Mouse (Mus musculus): ENCODE measurements at regions not wholly inside any gene's neighbourhood (a gene's known extent, or its start where the extent isn't known, plus 50 kb on each side); places are given as distances from the start of the nearest gene placed in this dataset.

DNA sequence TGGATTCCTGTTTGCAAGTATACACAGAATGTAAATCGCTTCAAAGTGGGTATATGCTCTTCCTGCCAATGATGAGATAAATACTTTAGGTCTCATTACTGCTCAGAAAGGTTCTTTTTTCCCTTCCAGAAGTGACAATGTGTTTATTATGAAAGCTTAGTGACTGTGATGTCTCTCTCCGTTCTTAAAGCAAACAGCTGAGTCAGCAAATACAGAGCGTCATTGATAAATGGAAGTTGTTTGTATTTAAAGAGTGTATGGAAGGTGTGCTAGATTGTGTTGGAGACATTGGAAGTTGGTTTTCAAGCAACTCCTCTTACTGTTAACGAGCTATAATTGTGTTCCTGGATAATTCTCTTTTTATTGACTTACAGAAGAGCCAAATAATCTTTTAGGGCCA lies 408.0 kb downstream of the Prr30 start:
- no peak overlapping the region for H3K27ac ChIP-seq (ENCODE audit: low read depth, low read length)
- no peak for DNase-seq (ENCODE audit: low spot score)
- H3K9ac ChIP-seq (ENCODE audit: low read length), result no peak overlapping the region
- no peak for ATAC-seq (replicated peaks; ENCODE audit: low FRiP score)
- H3K27me3 ChIP-seq (ENCODE audit: control insufficient read depth, insufficient read depth, low read length), result no peaks in the 10 kb centered on the region
- no peaks in the 10 kb centered on the region for H3K36me3 ChIP-seq (ENCODE audit: control insufficient read depth, insufficient read depth, low read length)
- no peak overlapping the region for H3K4me2 ChIP-seq (ENCODE audit: low read depth, low read length, severe bottlenecking)
- H3K9me3 ChIP-seq (ENCODE audit: control insufficient read depth, low read length), result no peaks in the 10 kb centered on the region
- 70% methylated on average over 4 of the region's 4 CpGs for WGBS
- H3K4me1 ChIP-seq (replicated peaks; ENCODE audit: control insufficient read depth, insufficient read depth, low read length), result no peaks in the 10 kb centered on the region
- H3K4me3 ChIP-seq (ENCODE audit: low read depth, low read length), result no peak overlapping the region

DNA sequence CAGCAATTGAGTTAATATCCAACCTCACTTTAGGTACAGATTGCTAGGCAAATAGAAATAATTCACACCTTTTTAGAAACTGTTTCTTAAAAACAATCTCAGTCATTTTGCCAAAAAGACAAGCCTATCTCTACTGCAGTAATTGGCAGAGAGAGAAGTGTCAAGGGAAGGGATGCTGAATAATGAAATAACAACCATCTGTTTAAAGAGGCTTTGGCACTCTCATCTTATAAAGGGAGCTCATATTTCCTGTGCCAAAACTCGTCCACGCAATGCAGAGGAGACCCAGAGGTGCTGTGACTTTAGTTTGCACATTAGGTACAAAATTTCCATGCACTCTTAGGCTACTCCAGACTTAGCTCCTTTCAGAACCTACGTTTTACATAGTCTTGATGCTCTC lies 418.2 kb downstream of the Prr30 start:
- no peaks in the 10 kb centered on the region for H3K4me1 ChIP-seq (replicated peaks; ENCODE audit: control insufficient read depth, insufficient read depth, low read length)
- H3K9me3 ChIP-seq (ENCODE audit: control insufficient read depth, low read length), result no peaks in the 10 kb centered on the region
- H3K36me3 ChIP-seq (ENCODE audit: control insufficient read depth, insufficient read depth, low read length), result no peaks in the 10 kb centered on the region
- DNase-seq (ENCODE audit: low spot score) (no peak), ATAC-seq (replicated peaks; ENCODE audit: low FRiP score) (no peak)
- H3K27ac ChIP-seq (ENCODE audit: low read depth, low read length), result no peak overlapping the region
- 73% methylated on average over 3 of the region's 3 CpGs for WGBS
- H3K4me3 ChIP-seq (ENCODE audit: low read depth, low read length), result no peak overlapping the region
- no peaks in the 10 kb centered on the region for H3K27me3 ChIP-seq (ENCODE audit: control insufficient read depth, insufficient read depth, low read length)
- no peak overlapping the region for H3K9ac ChIP-seq (ENCODE audit: low read length)
- no peak overlapping the region for H3K4me2 ChIP-seq (ENCODE audit: low read depth, low read length, severe bottlenecking)

DNA sequence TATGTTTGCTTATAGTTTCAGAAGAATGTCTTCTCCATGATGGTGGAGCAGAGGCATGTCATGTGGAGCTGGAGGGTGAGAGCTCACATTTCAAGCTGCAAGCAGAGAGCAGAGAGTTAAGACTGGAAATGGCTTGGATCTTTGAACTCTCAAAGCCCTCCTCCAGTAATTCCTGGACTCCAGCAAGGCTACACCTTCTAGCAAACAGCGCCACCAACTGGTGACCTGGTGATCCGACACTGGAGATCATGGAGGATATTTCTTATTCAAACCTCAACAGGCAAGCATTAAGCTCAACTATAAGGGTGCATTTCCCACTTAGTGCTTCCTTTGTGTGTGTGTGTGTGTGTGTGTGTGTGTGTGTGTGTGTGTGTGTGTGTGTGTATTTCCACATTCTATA lies 446.2 kb downstream of the Prr30 start:
- Histone ChIP-seq H3K4me3 (ENCODE audit: low read depth, low read length) (no peak overlapping the region), H3K27ac (ENCODE audit: low read depth, low read length) (no peak overlapping the region), H3K27me3 (ENCODE audit: control insufficient read depth, insufficient read depth, low read length) (no peaks in the 10 kb centered on the region), H3K4me2 (ENCODE audit: low read depth, low read length, severe bottlenecking) (no peak overlapping the region), H3K4me1 (replicated peaks; ENCODE audit: control insufficient read depth, insufficient read depth, low read length) (0 out of 2 replicates have a peak, but pooled peaks cover 2% of the 10 kb centered on the region), H3K9me3 (ENCODE audit: control insufficient read depth, low read length) (no peaks in the 10 kb centered on the region), H3K36me3 (ENCODE audit: control insufficient read depth, insufficient read depth, low read length) (no peaks in the 10 kb centered on the region), H3K9ac (ENCODE audit: low read length) (no peak overlapping the region)
- no peak for ATAC-seq (replicated peaks; ENCODE audit: low FRiP score)
- DNase-seq (ENCODE audit: low spot score), result peak; percentile 62
- 36% methylated on average over 2 of the region's 2 CpGs for WGBS

DNA sequence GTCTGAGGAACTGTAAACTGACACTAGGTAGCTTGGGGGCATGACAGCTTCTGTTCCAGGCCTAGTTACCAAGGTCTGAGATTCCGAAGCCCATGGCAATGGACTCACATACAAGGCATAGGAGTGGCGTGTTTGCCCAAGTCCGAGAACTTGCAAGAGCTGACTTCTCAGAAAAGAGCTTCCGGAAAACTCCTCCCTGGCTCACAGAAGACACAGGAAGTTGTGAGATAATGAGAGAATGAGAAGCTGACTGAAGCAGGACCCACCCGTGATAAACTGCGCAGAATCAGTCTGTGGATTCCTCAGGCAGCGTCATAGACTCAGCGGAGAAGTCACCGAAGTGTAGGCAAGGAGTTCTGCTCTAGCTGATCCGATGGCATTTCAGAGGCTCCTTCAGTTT lies 447.4 kb downstream of the Prr30 start:
- no peaks in the 10 kb centered on the region for H3K27me3 ChIP-seq (ENCODE audit: control insufficient read depth, insufficient read depth, low read length)
- H3K4me1 ChIP-seq (replicated peaks; ENCODE audit: control insufficient read depth, insufficient read depth, low read length), result 0 out of 2 replicates have a peak, but pooled peaks cover 2% of the 10 kb centered on the region
- H3K9me3 ChIP-seq (ENCODE audit: control insufficient read depth, low read length), result no peaks in the 10 kb centered on the region
- DNase-seq (ENCODE audit: low spot score) (no peak), ATAC-seq (replicated peaks; ENCODE audit: low FRiP score) (no peak)
- 88% methylated on average over 10 of the region's 10 CpGs for WGBS
- H3K27ac ChIP-seq (ENCODE audit: low read depth, low read length), result no peak overlapping the region
- H3K36me3 ChIP-seq (ENCODE audit: control insufficient read depth, insufficient read depth, low read length), result no peaks in the 10 kb centered on the region
- no peak overlapping the region for H3K9ac ChIP-seq (ENCODE audit: low read length)
- no peak overlapping the region for H3K4me3 ChIP-seq (ENCODE audit: low read depth, low read length)
- H3K4me2 ChIP-seq (ENCODE audit: low read depth, low read length, severe bottlenecking), result no peak overlapping the region

- H3K9ac ChIP-seq (ENCODE audit: low read length), result peak overlapping the region; percentile 58
- no peaks in the 10 kb centered on the region for H3K36me3 ChIP-seq (ENCODE audit: control insufficient read depth, insufficient read depth, low read length)
- no peaks in the 10 kb centered on the region for H3K9me3 ChIP-seq (ENCODE audit: control insufficient read depth, low read length)
- H3K27ac ChIP-seq (ENCODE audit: low read depth, low read length), result peak overlapping the region; percentile 70
- H3K27me3 ChIP-seq (ENCODE audit: control insufficient read depth, insufficient read depth, low read length), result no peaks in the 10 kb centered on the region
- peak overlapping the region; percentile 28 for H3K4me3 ChIP-seq (ENCODE audit: low read depth, low read length)
- 0 out of 2 replicates have a peak, but pooled peaks cover 2% of the 10 kb centered on the region for H3K4me1 ChIP-seq (replicated peaks; ENCODE audit: control insufficient read depth, insufficient read depth, low read length)
- H3K4me2 ChIP-seq (ENCODE audit: low read depth, low read length, severe bottlenecking), result peak overlapping the region; percentile 59
- DNase-seq (ENCODE audit: low spot score) (peak; percentile 83), ATAC-seq (replicated peaks; ENCODE audit: low FRiP score) (peak; percentile 89)
- 9% methylated on average over 19 of the region's 19 CpGs for WGBS
Observed at GRCm38 (mm10) chr14:100749737-100750541, 450.2 kb downstream of the Prr30 start.

- ATAC-seq (replicated peaks; ENCODE audit: low FRiP score) (no peak), DNase-seq (ENCODE audit: low spot score) (no peak)
- WGBS, result 53% methylated on average over 4 of the region's 4 CpGs
- Histone ChIP-seq H3K4me2 (ENCODE audit: low read depth, low read length, severe bottlenecking) (no peak overlapping the region), H3K4me3 (ENCODE audit: low read depth, low read length) (no peak overlapping the region), H3K4me1 (replicated peaks; ENCODE audit: control insufficient read depth, insufficient read depth, low read length) (no peaks in the 10 kb centered on the region), H3K27ac (ENCODE audit: low read depth, low read length) (no peak overlapping the region), H3K27me3 (ENCODE audit: control insufficient read depth, insufficient read depth, low read length) (no peaks in the 10 kb centered on the region), H3K9ac (ENCODE audit: low read length) (no peak overlapping the region), H3K9me3 (ENCODE audit: control insufficient read depth, low read length) (no peaks in the 10 kb centered on the region), H3K36me3 (ENCODE audit: control insufficient read depth, insufficient read depth, low read length) (no peaks in the 10 kb centered on the region)
Observed at GRCm38 (mm10) chr14:100735276-100735675, 450.8 kb upstream of the Klf12 start.

GRCm38 (mm10) chr14:100728433-100728832 lies 444.0 kb upstream of the Klf12 start:
- DNase-seq (ENCODE audit: low spot score) (no peak), ATAC-seq (replicated peaks; ENCODE audit: low FRiP score) (no peak)
- Histone ChIP-seq H3K9ac (ENCODE audit: low read length) (no peak overlapping the region), H3K4me1 (replicated peaks; ENCODE audit: control insufficient read depth, insufficient read depth, low read length) (no peaks in the 10 kb centered on the region), H3K36me3 (ENCODE audit: control insufficient read depth, insufficient read depth, low read length) (no peaks in the 10 kb centered on the region), H3K9me3 (ENCODE audit: control insufficient read depth, low read length) (no peaks in the 10 kb centered on the region), H3K27ac (ENCODE audit: low read depth, low read length) (no peak overlapping the region), H3K27me3 (ENCODE audit: control insufficient read depth, insufficient read depth, low read length) (no peaks in the 10 kb centered on the region), H3K4me2 (ENCODE audit: low read depth, low read length, severe bottlenecking) (no peak overlapping the region), H3K4me3 (ENCODE audit: low read depth, low read length) (no peak overlapping the region)
- 88% methylated on average over 4 of the region's 4 CpGs for WGBS

- Histone ChIP-seq H3K36me3 (ENCODE audit: control insufficient read depth, insufficient read depth, low read length) (no peaks in the 10 kb centered on the region), H3K4me1 (replicated peaks; ENCODE audit: control insufficient read depth, insufficient read depth, low read length) (no peaks in the 10 kb centered on the region), H3K27me3 (ENCODE audit: control insufficient read depth, insufficient read depth, low read length) (no peaks in the 10 kb centered on the region), H3K27ac (ENCODE audit: low read depth, low read length) (no peak overlapping the region), H3K9me3 (ENCODE audit: control insufficient read depth, low read length) (no peaks in the 10 kb centered on the region), H3K9ac (ENCODE audit: low read length) (no peak overlapping the region), H3K4me2 (ENCODE audit: low read depth, low read length, severe bottlenecking) (no peak overlapping the region), H3K4me3 (ENCODE audit: low read depth, low read length) (no peak overlapping the region)
- ATAC-seq (replicated peaks; ENCODE audit: low FRiP score) (no peak), DNase-seq (ENCODE audit: low spot score) (no peak)
- 83% methylated on average over 2 of the region's 2 CpGs for WGBS
Observed at GRCm38 (mm10) chr14:100727701-100728100, 443.2 kb upstream of the Klf12 start.

- ATAC-seq (replicated peaks; ENCODE audit: low FRiP score), result no peak
- no peak overlapping the region for H3K4me2 ChIP-seq (ENCODE audit: low read depth, low read length, severe bottlenecking)
- no peak for DNase-seq (ENCODE audit: low spot score)
- H3K4me3 ChIP-seq (ENCODE audit: low read depth, low read length), result no peak overlapping the region
- H3K27me3 ChIP-seq (ENCODE audit: control insufficient read depth, insufficient read depth, low read length), result no peaks in the 10 kb centered on the region
- H3K4me1 ChIP-seq (replicated peaks; ENCODE audit: control insufficient read depth, insufficient read depth, low read length), result no peaks in the 10 kb centered on the region
- no peak overlapping the region for H3K9ac ChIP-seq (ENCODE audit: low read length)
- no peak overlapping the region for H3K27ac ChIP-seq (ENCODE audit: low read depth, low read length)
- 89% methylated on average over 8 of the region's 8 CpGs for WGBS
- H3K9me3 ChIP-seq (ENCODE audit: control insufficient read depth, low read length), result no peaks in the 10 kb centered on the region
- H3K36me3 ChIP-seq (ENCODE audit: control insufficient read depth, insufficient read depth, low read length), result no peaks in the 10 kb centered on the region
Observed at GRCm38 (mm10) chr14:100724962-100725361, 440.5 kb upstream of the Klf12 start.
